Mouse (Mus musculus) lung, embryonic 15.5 days (tissue): ENCODE measurements around the gene Acadvl. TPM values are rescaled to one million over a fixed set of nuclear protein-coding genes. Genes with fewer than 3 reads are reported as not detected.

Experiments
- ATAC-seq: fragments of 200-750 bp; cut with Nextera tagmentation; 2 replicates; pipeline ENCODE4 v1.8.0; 2017; ENCODE audit warnings: moderate number of reproducible peaks, borderline replicate concordance; ENCODE audit not compliant: low FRiP score, low TSS enrichment; ENCODE audit errors: extremely low read depth
- H3K27ac ChIP-seq: fragments of 300-500 bp; sonication (generic); 2 replicates; pipeline ENCODE4 v1.5.1; 2015; ENCODE audit warnings: moderate library complexity, mild to moderate bottlenecking, inconsistent platforms
- H3K27me3 ChIP-seq: fragments of 300-500 bp; sonication (generic); 2 replicates; pipeline ENCODE4 v1.6.1; 2015; ENCODE audit warnings: inconsistent platforms
- H3K36me3 ChIP-seq: fragments of 300-500 bp; sonication (generic); 2 replicates; pipeline ENCODE4 v1.6.1; 2015; ENCODE audit warnings: inconsistent platforms
- H3K4me1 ChIP-seq: fragments of 300-500 bp; sonication (generic); 2 replicates; pipeline ENCODE4 v1.6.1; 2015; ENCODE audit warnings: inconsistent platforms
- H3K4me2 ChIP-seq: fragments of 300-500 bp; sonication (generic); 2 replicates; pipeline ENCODE4 v1.6.1; 2015; ENCODE audit warnings: inconsistent platforms, mild to moderate bottlenecking, moderate library complexity
- H3K4me3 ChIP-seq: fragments of 300-500 bp; sonication (generic); 2 replicates; pipeline ENCODE4 v1.5.1; 2015; ENCODE audit warnings: mild to moderate bottlenecking, inconsistent platforms
- H3K9ac ChIP-seq: fragments of 300-500 bp; sonication (generic); 2 replicates; pipeline ENCODE4 v1.6.1; 2015; ENCODE audit warnings: inconsistent platforms
- H3K9me3 ChIP-seq: fragments of 300-500 bp; sonication (generic); 2 replicates; pipeline ENCODE4 v1.6.1; 2016; ENCODE audit warnings: inconsistent platforms
- WGBS: fragments of 180-500 bp; shearing (Covaris S2); methylation state at CpG from one replicate; pipeline ENCODE4 v1.1.7; 2015; 5-methylcytosine and 5-hydroxymethylcytosine counted together
- polyA plus RNA-seq: library from polyadenylated mRNA; unstranded; fragments of >200 nt; fragmentation: Nextera tagmentation; extraction: Ambion mirVana; gene quantifications from 2 replicates; pipeline ENCODE4 v1.2.1, GENCODE M21; 2015

The Acadvl gene
- polyA plus RNA-seq, 1 experiment from 2014 or later: 81.3 TPM

DNA sequence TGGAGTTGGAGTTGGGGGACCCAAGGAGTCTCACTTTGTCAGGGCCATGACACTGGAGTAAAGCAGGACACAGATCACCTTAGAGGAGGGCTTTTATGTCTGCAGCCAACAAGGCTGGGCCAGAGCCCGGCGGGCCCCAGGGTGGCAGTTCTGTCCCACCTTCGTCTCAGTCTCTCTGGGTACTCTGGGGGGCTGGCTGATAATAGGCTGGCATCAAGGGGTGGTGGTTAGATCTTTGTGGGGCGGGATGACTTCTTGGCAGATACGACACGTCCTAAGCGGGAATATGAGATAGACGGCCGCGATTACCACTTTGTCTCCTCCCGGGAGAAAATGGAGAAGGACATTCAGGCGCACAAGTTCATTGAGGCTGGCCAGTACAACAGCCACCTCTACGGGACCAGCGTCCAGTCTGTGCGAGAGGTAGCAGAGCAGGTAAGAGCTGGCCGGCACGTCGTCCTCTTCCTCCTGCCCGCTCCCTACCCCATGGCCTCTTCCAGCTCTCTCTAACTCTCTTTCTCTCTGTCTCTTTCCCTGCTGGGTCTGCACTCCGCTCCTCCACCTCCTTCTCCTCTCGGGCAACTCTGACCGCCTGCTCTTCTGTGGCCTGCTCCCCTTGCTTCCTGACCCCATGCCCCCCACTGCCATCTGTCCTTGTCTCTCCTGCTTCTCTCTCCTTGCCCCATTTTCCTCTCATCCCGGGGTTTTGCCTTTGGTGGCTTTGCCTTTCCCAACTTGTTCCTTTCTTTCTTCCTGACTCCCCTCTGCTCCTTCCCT is 27.3 kb upstream of the Acadvl start:
- no peak for ATAC-seq
- Histone ChIP-seq H3K4me1 (no peaks in the 10 kb centered on the region), H3K27ac (no peak overlapping the region), H3K36me3 (peaks cover 31% of the 10 kb centered on the region), H3K4me2 (no peak overlapping the region), H3K9ac (no peak overlapping the region), H3K9me3 (no peaks in the 10 kb centered on the region), H3K27me3 (no peaks in the 10 kb centered on the region), H3K4me3 (no peak overlapping the region)
- WGBS: 84% methylated on average over 23 of the region's 23 CpGs

DNA sequence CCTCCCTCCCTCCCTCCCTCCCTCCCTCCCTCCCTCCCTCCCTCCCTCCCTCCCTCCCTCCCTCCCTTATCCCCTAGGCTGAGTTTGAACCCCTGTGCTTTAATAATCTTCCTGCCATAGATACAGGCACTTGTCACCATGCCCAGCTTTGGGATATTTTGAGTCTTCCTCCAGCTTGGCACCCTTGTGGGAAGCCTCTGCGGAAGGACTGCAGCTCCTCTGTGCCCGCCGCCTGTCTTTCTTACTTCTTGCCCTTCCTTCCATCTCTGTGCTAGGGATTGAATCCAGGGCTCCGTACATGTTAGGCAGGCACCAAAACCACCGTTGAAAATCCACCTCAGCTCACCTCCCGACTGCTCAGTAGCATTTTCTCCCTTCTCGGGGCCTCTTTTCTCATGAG is 25.0 kb upstream of the Acadvl start:
- Histone ChIP-seq H3K9me3 (no peaks in the 10 kb centered on the region), H3K27me3 (no peaks in the 10 kb centered on the region), H3K36me3 (peaks cover 31% of the 10 kb centered on the region), H3K9ac (no peak overlapping the region), H3K4me1 (no peaks in the 10 kb centered on the region), H3K4me2 (no peak overlapping the region), H3K27ac (no peak overlapping the region), H3K4me3 (no peak overlapping the region)
- no peak for ATAC-seq
- 92% methylated on average over 7 of the region's 7 CpGs for WGBS

DNA sequence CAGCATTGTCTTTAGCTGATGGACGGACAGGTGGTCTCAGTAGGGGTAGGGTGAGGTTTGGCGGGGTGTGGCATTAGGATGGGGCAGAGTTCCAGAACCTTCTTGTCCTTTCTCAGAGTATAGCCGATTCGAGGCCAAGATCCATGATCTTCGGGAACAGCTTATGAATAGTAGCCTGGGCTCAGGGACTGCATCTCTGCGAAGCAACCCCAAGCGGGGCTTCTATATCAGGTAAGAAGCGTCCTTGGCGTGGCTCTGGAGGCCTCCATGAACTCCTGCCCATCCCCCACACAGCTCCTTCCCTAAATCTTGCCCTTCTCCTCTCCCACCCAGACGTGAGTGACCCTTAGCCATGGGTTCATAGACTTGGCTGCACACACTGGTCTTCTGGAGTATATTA is 24.4 kb upstream of the Acadvl start:
- H3K4me1 ChIP-seq: no peaks in the 10 kb centered on the region
- H3K9ac ChIP-seq: no peak overlapping the region
- H3K4me2 ChIP-seq: no peak overlapping the region
- 87% methylated on average over 10 of the region's 10 CpGs for WGBS
- no peaks in the 10 kb centered on the region for H3K27me3 ChIP-seq
- no peaks in the 10 kb centered on the region for H3K9me3 ChIP-seq
- ATAC-seq: no peak
- no peak overlapping the region for H3K27ac ChIP-seq
- H3K36me3 ChIP-seq: peaks cover 30% of the 10 kb centered on the region
- H3K4me3 ChIP-seq: no peak overlapping the region

DNA sequence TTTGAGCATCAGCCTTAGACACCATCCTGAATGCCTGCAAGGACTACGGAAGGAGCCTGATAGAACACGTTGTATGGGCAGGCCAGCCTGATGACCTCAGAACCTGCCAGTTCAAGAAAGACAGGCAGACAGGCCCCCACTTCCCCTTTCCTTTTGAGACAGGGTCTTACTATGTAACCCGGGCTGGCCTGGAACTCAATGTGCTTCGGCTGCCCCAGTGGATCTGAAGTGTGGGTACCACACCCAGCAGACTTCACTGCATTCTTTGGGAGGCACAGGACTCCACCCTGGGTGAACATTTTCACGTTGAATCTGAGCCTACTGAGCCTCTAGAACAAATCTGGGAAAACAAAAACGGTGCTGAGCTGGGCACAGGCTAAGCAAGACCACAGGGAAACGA is 23.0 kb upstream of the Acadvl start:
- no peaks in the 10 kb centered on the region for H3K27me3 ChIP-seq
- peaks cover 23% of the 10 kb centered on the region for H3K36me3 ChIP-seq
- ATAC-seq: no peak
- H3K27ac ChIP-seq: no peak overlapping the region
- H3K4me1 ChIP-seq: no peaks in the 10 kb centered on the region
- 75% methylated on average over 7 of the region's 7 CpGs for WGBS
- H3K9me3 ChIP-seq: no peaks in the 10 kb centered on the region
- H3K9ac ChIP-seq: no peak overlapping the region
- no peak overlapping the region for H3K4me2 ChIP-seq
- H3K4me3 ChIP-seq: no peak overlapping the region

DNA sequence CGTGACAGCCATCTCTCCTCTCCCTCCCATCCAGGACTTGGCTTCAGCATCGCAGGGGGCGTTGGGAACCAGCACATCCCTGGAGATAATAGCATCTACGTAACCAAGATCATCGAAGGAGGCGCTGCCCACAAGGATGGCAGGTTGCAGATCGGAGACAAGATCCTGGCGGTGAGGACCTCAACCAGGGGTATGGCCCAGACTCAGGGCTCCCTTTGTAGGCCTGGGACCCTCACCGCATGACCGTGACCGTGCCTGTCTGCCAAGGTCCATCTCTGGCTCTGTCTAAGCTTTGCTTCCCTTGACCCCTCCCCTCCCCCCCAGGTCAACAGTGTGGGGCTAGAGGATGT is 16.1 kb upstream of the Acadvl start:
- H3K4me2 ChIP-seq: no peak overlapping the region
- no peak overlapping the region for H3K9ac ChIP-seq
- H3K36me3 ChIP-seq: peaks cover 28% of the 10 kb centered on the region
- H3K27me3 ChIP-seq: no peaks in the 10 kb centered on the region; the same call in 1 of the 2 replicates
- no peak overlapping the region for H3K27ac ChIP-seq
- 96% methylated on average over 11 of the region's 11 CpGs for WGBS
- no peak for ATAC-seq
- H3K4me1 ChIP-seq: peaks cover 39% of the 10 kb centered on the region
- H3K9me3 ChIP-seq: no peaks in the 10 kb centered on the region
- no peak overlapping the region for H3K4me3 ChIP-seq

DNA sequence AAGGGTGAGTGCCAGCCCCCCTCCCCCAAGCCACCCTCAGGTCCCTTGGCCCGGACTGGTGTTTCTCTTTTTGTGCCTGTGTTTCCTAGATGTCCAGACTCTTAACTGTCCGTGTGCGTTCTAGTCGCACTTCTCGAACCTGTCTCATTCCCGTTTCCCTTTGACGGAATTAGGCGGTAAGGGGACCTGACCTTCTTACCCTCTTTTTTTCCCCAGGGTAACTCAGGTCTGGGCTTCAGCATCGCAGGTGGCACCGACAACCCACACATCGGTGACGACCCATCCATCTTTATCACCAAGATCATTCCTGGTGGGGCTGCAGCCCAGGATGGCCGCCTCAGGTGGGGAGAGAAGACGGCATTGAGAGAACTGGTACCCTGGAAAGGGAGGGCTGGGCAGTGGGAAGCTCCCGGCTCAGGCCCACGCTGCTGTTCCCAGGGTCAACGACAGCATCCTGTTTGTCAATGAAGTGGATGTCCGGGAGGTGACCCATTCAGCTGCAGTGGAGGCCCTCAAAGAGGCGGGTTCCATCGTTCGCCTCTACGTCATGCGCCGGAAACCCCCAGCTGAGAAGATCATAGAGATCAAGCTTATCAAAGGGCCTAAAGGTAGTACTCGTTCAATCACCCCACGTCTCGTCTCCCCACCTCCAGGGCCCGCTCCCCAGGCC is 15.6 kb upstream of the Acadvl start:
- no peak overlapping the region for H3K4me2 ChIP-seq
- peaks cover 28% of the 10 kb centered on the region for H3K36me3 ChIP-seq
- no peak overlapping the region for H3K4me3 ChIP-seq
- ATAC-seq: no peak
- H3K27me3 ChIP-seq: no peaks in the 10 kb centered on the region; the same call in 1 of the 2 replicates
- 92% methylated on average over 28 of the region's 28 CpGs for WGBS
- no peaks in the 10 kb centered on the region for H3K9me3 ChIP-seq
- no peak overlapping the region for H3K9ac ChIP-seq
- peaks cover 44% of the 10 kb centered on the region for H3K4me1 ChIP-seq
- H3K27ac ChIP-seq: no peak overlapping the region

DNA sequence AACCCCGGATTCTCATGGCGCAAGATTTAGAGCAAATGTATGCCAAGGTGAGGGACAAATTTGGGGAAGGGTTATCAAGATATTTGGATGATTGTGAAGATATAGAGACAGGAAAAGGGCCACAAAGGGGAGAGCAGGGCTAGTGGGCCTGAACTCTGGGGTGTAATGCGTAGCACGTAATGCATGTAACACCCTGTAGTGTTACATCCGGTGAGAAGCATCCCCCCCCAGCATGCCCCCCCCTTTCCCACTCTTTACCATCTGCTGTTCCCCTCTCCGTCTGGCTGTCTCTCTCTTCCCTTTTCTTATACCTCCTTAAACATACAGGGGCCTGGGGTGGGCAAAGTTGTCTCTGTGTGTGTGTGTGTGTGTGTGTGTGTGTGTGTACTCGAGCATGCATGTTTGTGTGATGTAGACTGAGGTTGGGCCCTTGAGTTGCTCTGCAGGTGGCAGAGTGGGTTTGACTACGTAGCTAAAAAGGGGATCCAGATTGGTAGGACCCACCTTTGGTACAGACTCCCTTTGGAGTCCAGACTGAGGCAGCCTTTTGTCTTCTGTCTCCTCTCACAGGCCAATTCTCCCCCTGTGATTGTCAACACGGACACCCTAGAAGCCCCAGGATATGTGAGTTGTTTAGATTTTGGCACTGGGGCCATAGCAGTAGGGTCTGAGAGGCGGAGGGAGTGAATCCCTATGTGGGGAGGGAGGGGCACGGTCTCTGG is 14.8 kb upstream of the Acadvl start:
- WGBS: 38% methylated on average over 11 of the region's 11 CpGs
- peaks cover 48% of the 10 kb centered on the region for H3K4me1 ChIP-seq
- no peaks in the 10 kb centered on the region for H3K9me3 ChIP-seq
- no peaks in the 10 kb centered on the region; the same call in 1 of the 2 replicates for H3K27me3 ChIP-seq
- no peak overlapping the region for H3K9ac ChIP-seq
- 0 out of 2 replicates have a peak overlapping the region, but pooled peaks have one; percentile 23 for H3K4me3 ChIP-seq
- peak overlapping the region; percentile 56 for H3K4me2 ChIP-seq
- peaks cover 28% of the 10 kb centered on the region for H3K36me3 ChIP-seq
- H3K27ac ChIP-seq: peak overlapping the region; percentile 59; the same call in 1 of the 2 replicates
- ATAC-seq: no peak

DNA sequence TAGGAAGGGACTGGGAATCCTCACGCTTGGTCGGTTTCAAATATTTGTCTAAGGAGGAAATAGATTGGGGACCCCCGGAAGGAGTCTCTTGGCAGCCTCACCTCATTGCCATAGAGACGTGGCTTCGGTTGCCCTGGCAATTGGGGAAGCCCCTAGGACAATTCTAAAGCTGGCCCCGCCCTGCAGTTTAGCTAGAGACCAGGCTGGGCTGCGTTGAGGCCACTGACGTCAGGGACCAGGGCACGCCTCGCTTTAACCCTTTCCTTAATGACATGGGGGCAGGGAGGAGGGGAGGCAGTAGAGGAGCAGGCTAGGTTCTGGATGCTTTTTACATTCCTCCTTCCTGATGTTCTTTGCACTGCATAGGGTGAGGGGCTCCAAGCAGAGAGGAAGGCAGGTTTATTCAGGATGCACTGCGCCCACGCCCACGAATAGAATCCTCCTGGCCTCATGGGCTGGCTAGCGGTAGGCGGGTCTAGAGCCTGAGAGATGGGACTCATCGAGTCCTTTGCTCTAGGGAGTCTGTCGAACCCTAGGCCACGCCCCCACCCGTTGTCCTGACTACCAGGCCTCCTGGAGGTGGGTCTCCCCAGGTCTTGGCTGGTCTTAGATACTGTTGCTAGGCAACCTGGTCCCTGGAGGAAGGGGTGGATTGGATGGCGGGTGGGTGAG is 14.1 kb upstream of the Acadvl start:
- WGBS: 3% methylated on average over 20 of the region's 20 CpGs
- H3K36me3 ChIP-seq: peaks cover 28% of the 10 kb centered on the region
- peaks cover 54% of the 10 kb centered on the region for H3K4me1 ChIP-seq
- H3K4me3 ChIP-seq: peak overlapping the region; percentile 23
- H3K4me2 ChIP-seq: peak overlapping the region; percentile 56
- peak overlapping the region; percentile 59 for H3K27ac ChIP-seq
- no peak overlapping the region for H3K9ac ChIP-seq
- no peaks in the 10 kb centered on the region for H3K9me3 ChIP-seq
- no peaks in the 10 kb centered on the region; the same call in 1 of the 2 replicates for H3K27me3 ChIP-seq
- ATAC-seq: peak; percentile 75

DNA sequence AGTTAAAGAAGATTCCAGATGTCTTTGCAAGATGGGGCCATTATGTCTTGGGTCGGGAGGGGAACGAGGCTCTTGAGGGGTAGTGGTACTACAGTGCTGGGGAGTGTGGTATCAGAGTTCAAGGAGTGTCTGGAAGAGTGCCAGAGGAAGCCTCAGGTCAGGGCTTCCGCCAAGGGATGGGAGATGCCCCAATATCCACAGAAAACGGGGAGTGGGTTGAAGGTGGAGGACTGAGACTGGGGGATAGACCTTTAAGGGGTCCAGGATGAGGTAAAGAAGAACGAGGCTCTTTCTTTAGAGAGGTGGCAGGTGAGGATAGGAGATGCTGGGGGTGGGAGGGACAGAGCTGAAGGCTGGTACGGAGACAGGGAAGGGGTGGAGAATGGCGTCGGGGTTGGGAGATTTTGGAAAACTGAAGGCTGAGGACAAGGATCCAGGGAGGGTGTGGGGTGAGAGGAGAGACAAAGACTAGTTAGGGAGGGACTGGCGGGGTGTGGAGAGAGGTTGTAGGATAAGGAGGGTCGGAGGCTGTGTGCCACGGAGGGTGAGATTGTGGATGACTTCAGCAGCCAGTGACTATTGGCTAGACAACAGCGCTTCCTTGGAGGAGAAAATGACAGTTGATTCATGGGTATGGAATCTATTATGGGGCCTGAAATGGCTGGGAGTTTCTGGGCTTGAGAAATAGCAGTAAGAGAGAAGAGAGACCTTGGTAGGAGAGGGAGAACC is 13.4 kb upstream of the Acadvl start:
- Histone ChIP-seq H3K36me3 (peaks cover 25% of the 10 kb centered on the region), H3K9me3 (no peaks in the 10 kb centered on the region), H3K27ac (peak overlapping the region; percentile 59), H3K4me3 (peak overlapping the region; percentile 23), H3K4me2 (peak overlapping the region; percentile 56), H3K9ac (no peak overlapping the region), H3K4me1 (peaks cover 59% of the 10 kb centered on the region), H3K27me3 (peaks cover 3% of the 10 kb centered on the region; the same call in 1 of the 2 replicates)
- ATAC-seq: no peak
- WGBS: 15% methylated on average over 12 of the region's 12 CpGs

DNA sequence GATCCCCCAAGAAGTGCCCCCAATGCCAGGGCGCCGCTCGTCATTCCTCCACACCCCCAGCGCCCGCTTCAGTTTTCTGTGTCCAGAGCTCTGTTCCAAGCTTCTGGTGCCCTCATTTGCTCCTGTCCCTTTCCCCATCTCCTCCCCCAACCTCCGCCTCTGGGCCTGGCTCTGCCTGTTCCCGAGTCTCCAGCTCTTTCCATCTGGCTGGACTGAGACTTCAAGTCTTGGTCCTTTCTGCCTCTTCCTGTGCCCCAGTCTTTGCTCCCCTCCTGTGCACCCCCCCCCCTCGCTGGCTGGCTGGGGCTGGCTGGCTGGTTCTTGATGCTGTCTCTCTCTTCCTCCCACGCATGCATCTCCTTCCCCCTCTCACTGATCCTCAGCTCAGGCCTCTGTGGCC is 12.2 kb upstream of the Acadvl start:
- no peak for ATAC-seq
- Histone ChIP-seq H3K4me3 (peak overlapping the region; percentile 37), H3K36me3 (peaks cover 17% of the 10 kb centered on the region), H3K4me2 (peak overlapping the region; percentile 59), H3K27ac (peak overlapping the region; percentile 64), H3K4me1 (peaks cover 67% of the 10 kb centered on the region), H3K27me3 (peaks cover 6% of the 10 kb centered on the region; the same call in 1 of the 2 replicates), H3K9me3 (no peaks in the 10 kb centered on the region), H3K9ac (no peak overlapping the region)
- WGBS: 36% methylated on average over 9 of the region's 9 CpGs

DNA sequence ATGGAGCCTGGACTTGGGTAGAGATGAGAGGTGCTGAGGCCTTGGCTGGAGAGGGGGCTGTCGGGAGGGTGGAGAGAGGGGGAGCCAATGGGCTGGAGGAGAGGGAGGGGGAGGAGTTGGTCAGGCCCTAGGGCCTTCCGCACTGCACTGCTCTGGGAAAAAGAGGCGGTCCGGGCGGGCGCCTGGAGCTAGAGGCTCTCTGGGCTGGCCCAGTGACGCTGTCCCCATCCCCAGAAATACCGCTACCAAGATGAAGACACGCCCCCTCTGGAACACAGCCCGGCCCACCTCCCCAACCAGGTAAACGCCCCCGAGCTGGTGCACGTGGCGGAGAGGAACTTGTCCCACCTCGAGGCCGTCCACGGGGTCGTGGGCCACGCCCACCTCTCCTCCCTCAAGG is 11.5 kb upstream of the Acadvl start:
- 7% methylated on average over 19 of the region's 19 CpGs for WGBS
- Histone ChIP-seq H3K27me3 (peaks cover 6% of the 10 kb centered on the region; the same call in 1 of the 2 replicates), H3K9ac (0 out of 2 replicates have a peak overlapping the region, but pooled peaks have one; percentile 11), H3K27ac (peak overlapping the region; percentile 50; the same call in 1 of the 2 replicates), H3K4me3 (peak overlapping the region; percentile 37), H3K4me1 (peaks cover 71% of the 10 kb centered on the region), H3K36me3 (peaks cover 10% of the 10 kb centered on the region), H3K9me3 (no peaks in the 10 kb centered on the region), H3K4me2 (peak overlapping the region; percentile 59)
- ATAC-seq: peak; percentile 65
